Mouse (Mus musculus) splenic B cell, adult 2 months (primary cell): Measurements from ENCODE around the gene Pola2.
A peak's percentile ranks its signal among the peaks of the same experiment; 100 is the strongest.

Experiments used
- DNase-seq: peaks from one replicate; pipeline ENCODE4 v3.0.0-alpha.2; 2011; ENCODE audit warnings: low read depth, low spot score
- H3K27me3 ChIP-seq: 2 replicates; pipeline ENCODE4 v1.6.1; 2012; ENCODE audit warnings: mild to moderate bottlenecking, low read length, moderate library complexity, mixed read lengths; ENCODE audit not compliant: control insufficient read depth, poor library complexity, insufficient read depth, severe bottlenecking
- H3K36me3 ChIP-seq: 2 replicates; pipeline ENCODE4 v1.6.1; 2012; ENCODE audit warnings: mild to moderate bottlenecking, low read length, moderate library complexity, mixed read lengths; ENCODE audit not compliant: control insufficient read depth, poor library complexity, insufficient read depth, severe bottlenecking

Gene Pola2

DNA sequence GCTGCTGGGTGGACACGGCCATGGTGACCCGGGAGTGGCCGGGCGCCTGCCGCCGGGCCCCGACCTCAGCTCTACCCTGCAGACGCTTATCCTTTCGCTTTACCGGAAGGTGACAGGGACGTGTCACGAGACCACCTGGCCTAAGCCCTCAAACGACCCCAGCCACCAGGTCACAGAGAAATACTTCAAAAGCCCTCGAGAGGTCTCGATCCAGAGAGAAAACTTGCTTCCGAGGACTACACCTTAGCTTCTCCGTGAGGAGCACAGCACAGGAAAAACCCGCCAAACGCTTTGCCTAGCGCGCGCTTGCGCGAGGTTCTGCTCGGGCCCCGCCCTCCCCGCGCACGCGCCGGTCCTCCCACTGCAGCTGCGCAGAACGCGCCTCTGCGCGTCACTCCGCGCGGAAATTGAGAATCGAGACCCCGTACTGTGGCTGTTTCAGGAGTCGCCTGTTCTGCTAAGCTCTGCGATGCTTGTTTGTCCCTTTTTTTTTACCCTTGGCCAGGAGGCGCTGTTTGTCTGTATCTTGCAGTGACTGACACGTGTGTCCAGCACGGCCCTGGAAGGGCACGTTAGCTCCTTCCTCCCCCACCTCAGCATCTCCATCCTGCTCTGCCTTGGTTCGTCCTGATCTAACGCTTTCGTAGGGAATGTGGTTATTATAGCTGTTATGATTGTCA lies at the start of gene Pola2:
Pola2 (minus strand) TSS at position 320 of the 680 bp plus-strand sequence.
- DNase-seq = peak; percentile 91
- no peaks in the 10 kb centered on the region for H3K36me3 ChIP-seq

DNA sequence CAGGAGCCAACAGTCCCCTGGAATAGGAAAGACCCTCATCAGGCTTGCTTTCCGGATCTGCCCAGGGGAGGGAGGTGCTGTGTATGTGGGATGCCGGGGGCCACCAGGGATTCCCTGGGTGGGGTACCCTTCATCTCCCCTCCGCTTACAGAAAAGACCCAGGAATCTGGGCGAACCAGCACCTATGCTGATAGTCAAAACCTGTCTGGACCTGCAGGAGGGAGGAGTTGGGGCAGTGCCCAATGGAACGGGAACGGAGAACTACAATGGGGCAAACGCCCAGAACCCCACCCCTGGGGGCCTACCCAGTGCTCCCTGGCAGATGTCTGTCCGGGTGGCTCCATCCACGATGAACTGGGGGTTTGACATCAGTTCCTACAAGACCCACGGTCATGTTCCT lies 49.7 kb upstream of the Pola2 start:
- Histone ChIP-seq H3K27me3 (no peaks in the 10 kb centered on the region), H3K36me3 (peaks cover 6% of the 10 kb centered on the region; the same call in 1 of the 2 replicates)
- no peak for DNase-seq

More for the DNA sequence above, at the start of gene Pola2:
- no peaks in the 10 kb centered on the region for H3K27me3 ChIP-seq

DNA sequence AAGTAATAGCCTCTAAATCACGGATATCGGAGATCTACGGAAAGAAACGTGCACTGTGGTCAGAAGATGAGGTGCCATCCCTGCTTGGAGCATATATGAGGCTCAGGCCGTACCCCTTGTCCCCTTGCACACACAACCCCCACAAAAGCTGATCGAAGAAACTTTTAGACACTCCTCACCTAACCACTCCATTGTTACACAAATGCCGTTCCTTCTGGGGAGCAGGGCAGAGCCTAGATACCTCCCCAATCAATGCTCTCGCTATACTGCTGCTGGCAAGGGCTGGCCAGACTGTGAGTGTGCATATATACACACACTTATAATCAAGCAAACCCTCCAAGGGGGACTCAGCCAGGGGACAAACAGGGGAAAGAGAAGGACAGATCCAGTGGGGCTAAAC lies 45.1 kb upstream of the Pola2 start:
- H3K27me3 ChIP-seq = no peaks in the 10 kb centered on the region
- H3K36me3 ChIP-seq = peaks cover 7% of the 10 kb centered on the region; the same call in 1 of the 2 replicates
- DNase-seq = no peak

DNA sequence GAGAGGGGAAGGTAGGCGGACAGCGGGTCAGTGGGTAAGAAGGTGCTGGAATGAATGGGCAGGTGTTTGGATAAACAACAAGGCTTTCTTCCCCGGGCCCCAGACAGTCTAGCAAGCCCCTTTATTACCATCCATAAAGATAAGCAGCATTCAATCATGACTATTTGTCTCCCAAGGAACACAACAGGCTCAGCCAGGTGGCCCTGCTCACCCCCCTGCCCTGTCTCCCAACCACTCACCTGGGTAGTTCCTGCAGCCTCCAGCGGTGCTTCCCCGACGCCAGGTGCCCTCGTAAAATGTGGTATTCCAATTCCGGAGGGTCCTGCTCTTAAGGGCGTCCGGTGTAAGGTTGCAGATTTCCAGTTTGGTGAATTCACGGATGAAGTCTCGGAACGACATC lies 43.0 kb upstream of the Pola2 start:
- Histone ChIP-seq H3K36me3 (peaks cover 7% of the 10 kb centered on the region; the same call in 1 of the 2 replicates), H3K27me3 (no peaks in the 10 kb centered on the region)
- no peak for DNase-seq

DNA sequence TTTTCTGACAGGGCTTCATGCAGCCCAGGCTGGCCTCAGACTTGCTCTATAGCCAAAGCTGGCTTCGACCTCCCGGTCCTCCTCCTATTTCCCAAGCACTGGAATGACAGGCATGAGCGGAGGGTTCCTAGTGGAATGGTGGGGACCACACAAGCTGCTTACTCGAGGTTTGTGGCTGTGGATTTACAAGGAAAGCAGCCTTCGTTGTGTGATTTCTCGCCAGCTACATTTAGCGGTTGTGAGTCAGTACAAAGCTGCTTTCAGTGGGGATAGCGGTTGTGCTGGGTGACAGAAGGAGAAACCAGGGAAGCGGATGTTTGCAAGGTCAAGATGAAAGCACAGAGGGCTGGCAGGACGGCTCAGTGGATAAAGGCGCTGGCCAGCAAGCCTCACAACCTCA lies 41.5 kb upstream of the Pola2 start:
- no peak for DNase-seq
- H3K27me3 ChIP-seq = no peaks in the 10 kb centered on the region
- peaks cover 7% of the 10 kb centered on the region; the same call in 1 of the 2 replicates for H3K36me3 ChIP-seq

DNA sequence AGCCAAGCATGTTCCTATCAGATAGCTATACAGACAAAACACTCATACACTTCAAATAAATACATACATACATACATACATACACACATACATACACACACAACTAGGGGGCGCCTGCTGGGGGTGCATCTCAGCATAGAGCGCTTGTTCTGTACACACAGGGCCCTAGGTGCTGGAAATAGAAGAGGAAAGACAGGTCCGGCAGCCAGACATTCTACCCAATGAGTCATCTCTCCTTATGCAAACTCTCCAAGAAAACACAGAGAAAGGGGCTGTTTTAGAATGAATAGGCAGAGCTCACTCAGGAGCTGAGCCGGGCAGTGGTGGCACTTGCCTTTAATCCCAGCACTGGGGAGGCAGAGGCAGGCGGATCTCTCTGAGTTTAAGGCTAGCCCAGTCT lies 36.0 kb upstream of the Pola2 start:
- H3K36me3 ChIP-seq = no peaks in the 10 kb centered on the region
- DNase-seq = no peak

DNA sequence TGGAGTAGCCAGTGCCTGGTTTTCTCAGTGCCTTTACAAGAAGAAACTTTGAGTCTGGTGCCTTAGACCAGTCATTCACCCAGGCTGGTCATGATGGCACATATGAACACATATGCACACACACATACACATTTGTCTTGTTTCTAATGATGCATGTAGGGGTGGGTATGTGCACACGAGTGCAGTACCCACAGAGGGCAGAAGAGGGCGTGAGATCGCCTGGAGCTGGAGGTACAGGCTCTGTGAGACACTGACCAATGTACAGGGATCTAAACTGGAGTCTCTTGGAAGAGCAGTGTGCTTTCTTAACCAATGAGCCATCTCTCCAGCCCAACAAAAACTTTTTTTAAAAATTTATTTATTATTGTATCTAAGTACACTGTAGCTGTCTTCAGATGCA lies 34.2 kb upstream of the Pola2 start:
- peak; percentile 25 for DNase-seq
- no peaks in the 10 kb centered on the region; the same call in 1 of the 2 replicates for H3K36me3 ChIP-seq
- H3K27me3 ChIP-seq = no peaks in the 10 kb centered on the region

More for the DNA sequence above, 36.0 kb upstream of the Pola2 start:
- H3K27me3 ChIP-seq = no peaks in the 10 kb centered on the region

DNA sequence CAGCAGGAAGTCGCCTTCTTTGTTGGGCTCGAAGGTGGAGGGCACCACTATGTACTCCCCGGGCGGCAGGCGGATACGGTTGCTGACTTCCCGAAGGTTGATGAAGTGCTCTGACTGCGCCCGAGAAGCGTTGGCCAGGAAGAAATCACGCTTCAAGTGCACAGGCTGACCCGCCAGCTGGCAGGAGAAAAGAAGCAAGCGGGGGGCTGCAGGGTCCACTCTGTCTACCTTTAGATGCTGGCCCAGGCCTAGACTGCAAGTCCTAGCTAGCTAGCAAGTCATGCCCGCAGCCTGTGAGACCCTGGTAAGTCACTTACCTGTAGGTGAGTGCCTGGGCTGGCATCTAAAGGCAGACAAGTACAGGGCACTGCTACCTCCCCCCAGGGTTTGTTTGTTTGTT lies 30.7 kb upstream of the Pola2 start:
- DNase-seq = no peak
- Histone ChIP-seq H3K27me3 (no peaks in the 10 kb centered on the region), H3K36me3 (no peaks in the 10 kb centered on the region; the same call in 1 of the 2 replicates)

DNA sequence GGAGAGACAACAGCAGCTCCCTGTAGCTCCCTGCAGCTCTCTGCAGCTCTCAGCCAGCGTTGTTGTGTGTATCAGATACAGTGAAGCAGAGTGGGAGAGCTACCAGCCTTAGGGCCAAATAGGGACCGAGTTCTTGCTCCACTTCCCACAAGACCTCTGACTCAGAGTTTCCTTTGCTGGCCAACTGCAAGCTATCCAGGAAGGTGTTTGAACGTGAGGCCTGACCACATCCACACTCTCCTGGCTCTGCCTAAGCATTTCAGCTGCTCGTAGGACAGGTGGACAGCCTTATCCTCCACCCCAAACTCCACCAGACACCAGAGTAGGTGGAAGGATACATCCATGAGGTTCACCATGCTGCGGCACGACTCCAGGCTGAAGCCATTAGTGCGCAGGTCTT lies 28.0 kb upstream of the Pola2 start:
- DNase-seq = no peak
- no peaks in the 10 kb centered on the region; the same call in 1 of the 2 replicates for H3K36me3 ChIP-seq
- H3K27me3 ChIP-seq = no peaks in the 10 kb centered on the region

DNA sequence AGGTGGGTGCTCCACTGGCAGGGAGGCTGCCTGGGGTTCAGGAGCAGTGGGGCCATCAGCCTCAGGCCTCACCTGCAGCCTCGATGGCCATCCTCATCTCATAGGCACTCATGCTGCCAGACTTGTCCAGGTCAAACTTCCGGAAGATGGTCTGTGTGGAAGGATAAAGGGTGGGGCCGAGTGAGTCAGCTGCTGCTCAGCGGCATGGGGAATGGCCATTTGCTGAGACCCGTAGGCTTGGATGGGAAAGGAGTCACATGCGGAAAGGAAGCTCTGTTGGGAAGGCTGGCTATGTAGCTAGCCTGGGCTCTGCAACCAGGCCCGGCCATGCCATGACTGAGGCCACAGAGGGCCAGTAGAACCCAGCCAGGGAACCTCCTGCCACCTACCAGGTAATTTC lies 27.5 kb upstream of the Pola2 start:
- Histone ChIP-seq H3K27me3 (no peaks in the 10 kb centered on the region), H3K36me3 (no peaks in the 10 kb centered on the region; the same call in 1 of the 2 replicates)
- DNase-seq = no peak

DNA sequence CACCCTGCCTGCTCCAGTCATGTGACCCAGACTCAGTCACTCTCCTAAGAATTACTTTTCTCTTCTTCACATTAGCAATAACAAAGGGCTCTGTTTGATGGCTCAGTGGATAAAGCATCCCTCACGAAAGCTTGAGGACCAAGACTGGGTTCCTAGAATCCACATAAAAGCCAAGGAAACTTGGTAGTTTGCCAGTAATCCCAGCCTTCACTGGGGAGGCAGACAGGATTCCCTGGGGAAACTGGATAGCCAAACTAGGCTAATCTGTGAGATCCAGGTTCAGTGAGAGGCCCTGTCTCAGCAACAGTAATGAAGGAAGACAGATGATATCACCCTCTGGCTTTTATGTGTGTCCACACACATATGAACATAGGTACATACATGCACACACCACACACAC lies 26.9 kb upstream of the Pola2 start:
- no peaks in the 10 kb centered on the region; the same call in 1 of the 2 replicates for H3K36me3 ChIP-seq
- DNase-seq = no peak
- no peaks in the 10 kb centered on the region for H3K27me3 ChIP-seq

DNA sequence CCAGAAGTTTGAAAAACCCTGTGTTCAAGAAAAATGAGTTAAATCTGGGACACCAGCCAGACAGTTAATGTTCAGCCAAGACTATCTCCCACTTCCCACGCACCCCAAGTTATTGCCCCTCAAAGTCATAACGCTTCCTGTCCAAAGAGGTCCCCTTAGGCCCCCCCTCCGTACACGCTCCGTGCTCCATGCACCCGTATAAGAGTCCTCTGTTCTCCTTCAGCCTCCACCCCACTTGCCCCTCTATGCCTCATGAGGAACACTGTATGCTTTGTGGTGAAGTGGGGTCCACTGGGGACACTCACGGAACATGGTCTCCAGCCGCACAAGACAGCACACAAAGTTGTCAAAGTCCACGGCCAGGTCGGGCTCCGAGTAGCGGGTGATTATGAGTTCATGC lies 26.0 kb upstream of the Pola2 start:
- H3K27me3 ChIP-seq = no peaks in the 10 kb centered on the region
- H3K36me3 ChIP-seq = no peaks in the 10 kb centered on the region; the same call in 1 of the 2 replicates
- DNase-seq = no peak

DNA sequence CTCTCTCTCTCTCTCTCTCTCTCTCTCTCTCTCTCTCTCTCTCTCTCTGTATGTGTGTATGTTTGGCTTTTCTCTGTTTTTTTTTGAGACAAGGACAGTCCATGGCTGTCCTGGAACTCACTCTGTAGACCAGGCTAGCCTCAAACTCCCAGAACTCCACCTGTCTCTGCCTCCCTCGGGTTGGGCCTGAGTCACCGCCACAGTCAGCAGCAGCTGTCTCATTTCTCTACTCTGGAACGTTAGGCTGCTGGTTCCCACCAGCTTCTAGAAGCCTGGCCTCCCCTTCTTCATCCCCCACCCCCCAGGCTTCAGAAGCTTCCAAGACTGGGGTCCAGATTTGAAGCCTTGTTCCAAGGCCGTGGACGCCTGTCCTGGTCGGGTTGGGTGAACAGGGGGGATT lies 25.6 kb upstream of the Pola2 start:
- Histone ChIP-seq H3K36me3 (no peaks in the 10 kb centered on the region; the same call in 1 of the 2 replicates), H3K27me3 (no peaks in the 10 kb centered on the region)
- DNase-seq = no peak

DNA sequence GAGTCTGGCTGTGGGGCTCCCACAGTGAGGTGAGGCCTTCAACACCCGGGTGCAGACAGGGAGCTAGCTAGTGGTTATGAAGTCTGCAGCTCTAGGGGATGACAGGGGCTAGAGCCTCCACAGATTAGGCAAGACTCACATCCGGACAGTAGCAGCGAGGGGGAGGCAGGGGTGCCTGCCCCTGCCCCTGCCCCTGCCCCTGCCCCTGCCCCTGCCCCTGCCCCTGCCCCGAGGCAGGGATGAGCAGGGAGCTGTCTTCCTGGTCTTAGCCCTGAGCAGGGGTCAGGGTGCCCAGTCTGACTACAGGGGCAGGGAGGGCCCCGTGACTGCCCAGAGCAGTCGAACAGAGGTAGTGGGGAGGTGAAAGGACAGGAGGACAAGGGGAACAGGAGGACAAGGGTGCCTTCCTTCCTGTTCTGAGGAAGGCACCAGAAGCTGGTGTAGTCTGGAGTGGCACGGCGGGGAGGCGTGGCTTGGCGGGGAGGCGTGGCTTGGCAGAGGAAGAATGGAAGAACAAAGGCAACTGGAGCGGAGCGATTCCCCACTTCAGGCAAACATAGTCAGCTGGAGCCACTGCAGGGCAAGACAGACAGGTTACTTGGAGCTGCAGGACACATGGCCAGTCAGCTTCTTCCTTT lies 24.9 kb upstream of the Pola2 start:
- H3K36me3 ChIP-seq = no peaks in the 10 kb centered on the region
- no peaks in the 10 kb centered on the region for H3K27me3 ChIP-seq
- peak; percentile 55 for DNase-seq

DNA sequence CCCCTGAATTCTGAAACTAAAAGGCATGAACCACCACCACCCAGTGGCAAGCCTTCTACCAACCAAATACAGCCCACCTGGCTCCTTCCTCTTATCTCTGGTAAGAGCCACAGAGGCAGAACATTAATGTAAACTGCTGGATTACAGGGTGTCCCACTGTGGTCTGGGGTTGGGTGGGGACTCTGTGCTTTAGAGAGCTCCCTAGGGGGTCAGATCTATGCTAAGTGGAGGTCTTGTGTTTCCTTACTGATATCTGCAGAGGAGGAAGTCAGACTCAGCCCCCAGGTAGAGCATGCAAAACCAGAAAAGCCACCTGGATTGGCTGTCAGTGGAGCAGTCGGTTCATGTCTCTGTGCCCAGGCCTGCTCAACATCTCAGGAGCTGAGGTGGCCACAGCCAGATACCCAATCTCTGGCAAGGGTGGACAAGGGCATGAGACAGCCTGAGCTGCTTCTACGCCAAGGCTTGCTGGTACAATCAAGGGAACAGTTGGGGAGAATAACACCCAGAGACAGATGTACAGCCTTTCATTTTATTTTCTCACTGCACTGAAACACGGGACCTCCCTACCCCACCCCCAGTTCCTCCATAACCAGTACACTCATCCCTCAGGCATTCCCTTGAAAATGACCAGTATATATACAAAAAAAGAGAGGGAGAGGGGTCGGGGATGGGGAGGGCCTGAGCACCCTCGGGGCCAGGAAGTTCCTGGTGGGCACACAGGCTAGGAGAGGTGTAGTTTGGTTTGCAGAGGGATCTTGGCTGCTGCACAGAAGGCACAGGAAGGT lies 24.2 kb upstream of the Pola2 start:
- DNase-seq = peak; percentile 35
- H3K27me3 ChIP-seq = no peaks in the 10 kb centered on the region
- no peaks in the 10 kb centered on the region for H3K36me3 ChIP-seq
